Mouse (Mus musculus) stomach, postnatal 0 days (tissue): Measurements from ENCODE around the gene Gm2022.
"Not testable (repeated sequence)": the region's sequence is repeated elsewhere in the genome, so short reads cannot be mapped to it uniquely, and the experiment has no call there.

Experiments used
- CTCF ChIP-seq: IDR thresholded peaks from 2 replicates; pipeline ENCODE4 v1.5.1; 2016; ENCODE audit warnings: antibody characterized with exemption, low read depth, mild to moderate bottlenecking, moderate library complexity
- EP300 ChIP-seq: optimal IDR thresholded peaks from 2 replicates; pipeline ENCODE3; 2016; ENCODE audit warnings: antibody characterized with exemption

GRCm38 (mm10) chr12:87861740-87862692, 33.2 kb upstream of the Gm2022 start:
- not testable (repeated sequence) for TF ChIP-seq EP300, CTCF
